Mouse (Mus musculus) kidney, postnatal 0 days (tissue): ENCODE data around the gene Gng12. TPM values are rescaled to one million over a fixed set of nuclear protein-coding genes. Genes with fewer than 3 reads are reported as not detected.

Source experiments
- ATAC-seq: fragments of 200-750 bp; cut with Nextera tagmentation; replicated peaks from 2 replicates; pipeline ENCODE4 v1.8.0; 2017; ENCODE audit warnings: low read depth, moderate number of reproducible peaks, moderate TSS enrichment, moderate library complexity; ENCODE audit not compliant: low FRiP score
- DNase-seq: peaks from one replicate; pipeline ENCODE4 v3.0.0-alpha.2; 2016; ENCODE audit warnings: low spot score
- H3K27ac ChIP-seq: fragments of 300-500 bp; sonication (generic); 2 replicates; pipeline ENCODE4 v1.5.1; 2014; ENCODE audit warnings: mild to moderate bottlenecking
- H3K27me3 ChIP-seq: fragments of 300-500 bp; sonication (generic); 2 replicates; pipeline ENCODE4 v1.6.1; 2014; ENCODE audit warnings: low read length, mixed read lengths; ENCODE audit not compliant: insufficient read depth
- H3K36me3 ChIP-seq: fragments of 300-500 bp; sonication (generic); 2 replicates; pipeline ENCODE4 v1.6.1; 2014; ENCODE audit warnings: low read length, mixed read lengths; ENCODE audit not compliant: insufficient read depth
- H3K4me1 ChIP-seq: fragments of 300-500 bp; sonication (generic); replicated peaks from 2 replicates; pipeline ENCODE4 v1.6.1; 2014; ENCODE audit warnings: antibody characterized with exemption, low read length, mixed read lengths; ENCODE audit not compliant: insufficient read depth
- H3K4me2 ChIP-seq: fragments of 300-500 bp; sonication (generic); 2 replicates; pipeline ENCODE4 v1.6.1; 2014; ENCODE audit warnings: mild to moderate bottlenecking, low read length, moderate library complexity, mixed read lengths
- H3K4me3 ChIP-seq: fragments of 300-500 bp; sonication (generic); replicated peaks from 2 replicates; pipeline ENCODE4 v1.5.1; 2014; ENCODE audit warnings: low read depth, low read length
- H3K9ac ChIP-seq: fragments of 300-500 bp; sonication (generic); 2 replicates; pipeline ENCODE4 v1.6.1; 2014; ENCODE audit warnings: low read depth, low read length
- H3K9me3 ChIP-seq: fragments of 300-500 bp; sonication (generic); replicated peaks from 2 replicates; pipeline ENCODE4 v1.6.1; 2016; ENCODE audit warnings: low read length, inconsistent platforms, mixed read lengths
- CTCF ChIP-seq: IDR thresholded peaks from 2 replicates; pipeline ENCODE4 v1.5.1; 2016; ENCODE audit warnings: antibody characterized with exemption, low read depth, mild to moderate bottlenecking, moderate library complexity
- WGBS: fragments of 180-500 bp; shearing (Covaris S2); extraction: QIAGEN DNeasy Blood & Tissue Kit; methylation state at CpG from one replicate; pipeline ENCODE4 v1.1.7; 2014; 5-methylcytosine and 5-hydroxymethylcytosine counted together
- polyA plus RNA-seq: library from polyadenylated mRNA; unstranded; fragments of >200 nt; fragmentation: Nextera tagmentation; extraction: Ambion mirVana; gene quantifications from 2 replicates; pipeline ENCODE4 v1.2.1, GENCODE M21; 2015

The Gng12 gene
- polyA plus RNA-seq, 1 experiment from 2014 or later: 144 TPM

- Histone ChIP-seq H3K27me3 (no peaks in the 10 kb centered on the region), H3K4me2 (no peak overlapping the region), H3K27ac (no peak overlapping the region), H3K4me1 (peaks cover 18% of the 10 kb centered on the region; the same call in 1 of the 2 replicates), H3K9me3 (no peaks in the 10 kb centered on the region), H3K4me3 (no peak overlapping the region), H3K9ac (no peak overlapping the region), H3K36me3 (no peaks in the 10 kb centered on the region)
- TF ChIP-seq CTCF: no peak
- ATAC-seq (no peak), DNase-seq (no peak)
- WGBS: 63% methylated on average over 4 of the region's 4 CpGs
Observed at GRCm38 (mm10) chr6:66942826-66943225, 46.6 kb downstream of the Gng12 start.

- no peak for ATAC-seq
Observed at GRCm38 (mm10) chr6:66943367-66944189, 47.4 kb downstream of the Gng12 start.

GRCm38 (mm10) chr6:66944190-66945003 is 48.2 kb downstream of the Gng12 start:
- no peak for DNase-seq
- H3K9ac ChIP-seq: no peak overlapping the region
- no peaks in the 10 kb centered on the region for H3K36me3 ChIP-seq
- no peak for ATAC-seq
- no peak overlapping the region for H3K4me3 ChIP-seq
- no peak overlapping the region for H3K27ac ChIP-seq
- TF ChIP-seq CTCF: no peak
- WGBS: 79% methylated on average over 12 of the region's 12 CpGs
- H3K9me3 ChIP-seq: no peaks in the 10 kb centered on the region
- H3K27me3 ChIP-seq: no peaks in the 10 kb centered on the region
- H3K4me2 ChIP-seq: no peak overlapping the region
- H3K4me1 ChIP-seq: peaks cover 18% of the 10 kb centered on the region; the same call in 1 of the 2 replicates

More at GRCm38 (mm10) chr6:66943367-66944189, 47.4 kb downstream of the Gng12 start:
- H3K27me3 ChIP-seq: no peaks in the 10 kb centered on the region
- TF ChIP-seq CTCF: no peak
- no peaks in the 10 kb centered on the region for H3K36me3 ChIP-seq
- H3K4me1 ChIP-seq: peaks cover 18% of the 10 kb centered on the region; the same call in 1 of the 2 replicates
- DNase-seq: peak; percentile 38
- peak overlapping the region; percentile 51 for H3K27ac ChIP-seq
- no peaks in the 10 kb centered on the region for H3K9me3 ChIP-seq
- no peak overlapping the region for H3K9ac ChIP-seq
- 47% methylated on average over 6 of the region's 6 CpGs for WGBS
- no peak overlapping the region for H3K4me2 ChIP-seq
- no peak overlapping the region for H3K4me3 ChIP-seq

- Histone ChIP-seq H3K27me3 (no peaks in the 10 kb centered on the region), H3K4me2 (no peak overlapping the region), H3K36me3 (no peaks in the 10 kb centered on the region), H3K9me3 (no peaks in the 10 kb centered on the region), H3K4me1 (peaks cover 18% of the 10 kb centered on the region; the same call in 1 of the 2 replicates), H3K27ac (no peak overlapping the region), H3K9ac (no peak overlapping the region), H3K4me3 (no peak overlapping the region)
- TF ChIP-seq CTCF: no peak
- no peak for DNase-seq
- 58% methylated on average over 5 of the region's 5 CpGs for WGBS
- ATAC-seq: no peak
Observed at GRCm38 (mm10) chr6:66945004-66945356, 48.8 kb downstream of the Gng12 start.

GRCm38 (mm10) chr6:66948111-66948510 is 51.9 kb downstream of the Gng12 start:
- Histone ChIP-seq H3K4me3 (no peak overlapping the region), H3K36me3 (no peaks in the 10 kb centered on the region), H3K9me3 (no peaks in the 10 kb centered on the region), H3K27ac (no peak overlapping the region), H3K27me3 (no peaks in the 10 kb centered on the region), H3K4me1 (peaks cover 14% of the 10 kb centered on the region; the same call in 1 of the 2 replicates), H3K4me2 (no peak overlapping the region), H3K9ac (no peak overlapping the region)
- 95% methylated on average over 3 of the region's 3 CpGs for WGBS
- no peak for TF ChIP-seq CTCF
- no peak for ATAC-seq
- DNase-seq: no peak

- Histone ChIP-seq H3K4me1 (peaks cover 9% of the 10 kb centered on the region; the same call in 1 of the 2 replicates), H3K4me2 (no peak overlapping the region), H3K27ac (no peak overlapping the region), H3K9ac (no peak overlapping the region), H3K4me3 (no peak overlapping the region), H3K9me3 (no peaks in the 10 kb centered on the region), H3K27me3 (no peaks in the 10 kb centered on the region), H3K36me3 (no peaks in the 10 kb centered on the region)
- no peak for TF ChIP-seq CTCF
- ATAC-seq (no peak), DNase-seq (no peak)
- 74% methylated on average over 3 of the region's 3 CpGs for WGBS
Observed at GRCm38 (mm10) chr6:66948848-66949247, 52.7 kb downstream of the Gng12 start.
